Mouse (Mus musculus): ENCODE measurements around the gene Brdt.

DNA sequence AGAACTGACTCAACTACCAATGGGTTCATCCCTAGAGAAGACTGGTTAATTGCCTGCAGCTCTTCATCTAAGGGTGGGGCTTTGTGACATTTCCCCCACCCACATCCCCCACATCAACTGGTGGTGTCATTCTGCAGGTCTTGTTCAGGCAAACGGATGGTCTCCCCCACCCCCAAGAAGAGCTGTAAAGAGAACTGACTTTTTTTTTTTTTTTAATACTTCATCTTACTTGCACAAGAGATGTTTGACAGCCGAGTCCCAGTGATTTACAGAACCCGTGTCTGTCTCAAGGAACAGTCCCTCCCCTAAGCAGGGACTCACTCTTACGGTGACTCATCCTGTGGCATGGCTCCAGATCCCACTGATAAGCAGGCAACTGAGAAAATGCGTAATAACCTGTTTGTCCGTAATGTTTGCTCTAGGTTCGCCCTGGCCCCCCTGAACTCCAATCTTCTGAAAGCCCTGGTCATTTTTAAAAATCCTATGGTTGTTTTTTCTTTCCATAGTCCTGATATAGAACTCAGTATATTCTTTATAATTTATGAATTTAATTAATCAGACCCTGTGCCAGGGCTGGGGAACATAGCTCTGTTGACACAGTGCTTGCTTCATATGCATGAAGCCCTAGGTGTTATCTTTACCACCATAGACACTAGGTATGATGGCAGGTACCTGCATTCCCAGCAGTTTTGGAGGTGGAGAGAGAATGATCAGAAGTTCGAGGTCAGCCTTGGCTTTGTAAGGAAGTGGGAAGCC lies 35.7 kb upstream of the Brdt start:
- TF ChIP-seq CHD2 (IDR thresholded peaks at IDR 0.05; ENCODE audit: low read depth, low read length) (no peak), MAFK (IDR thresholded peaks at IDR 0.05; ENCODE audit: insufficient read depth, low read depth, low read length) (no peak), ZC3H11A (IDR thresholded peaks at IDR 0.05; ENCODE audit: borderline replicate concordance, low read depth, low read length) (no peak)

Data from ES-E14 (cell line).